Comparison of ENCODE assay signal across 10 mouse cellular contexts in the genomic region with DNA sequence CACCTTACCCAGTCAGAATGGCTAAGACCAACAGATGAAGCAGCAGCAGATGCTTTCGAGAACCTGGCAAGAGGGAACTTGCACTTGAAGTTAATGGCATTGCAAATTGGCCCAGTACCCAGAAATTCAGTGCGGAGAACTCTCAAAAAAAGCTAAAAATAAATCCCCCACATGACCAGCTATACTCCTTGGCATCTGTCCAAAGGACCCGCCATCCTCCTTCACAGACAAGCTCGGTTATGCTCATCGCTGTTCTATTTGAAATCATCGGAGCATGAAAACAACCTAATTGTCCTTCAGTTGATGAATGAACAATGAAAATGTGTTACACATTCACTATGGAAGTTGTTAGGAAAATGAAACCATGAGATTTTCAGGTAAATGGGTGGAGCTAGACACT. TPM values are rescaled to one million over a fixed set of nuclear protein-coding genes. Genes with fewer than 3 reads are reported as not detected.
A peak's percentile ranks its signal among the peaks of the same experiment; 100 is the strongest.
DNase-seq lines count a peak whose midpoint lies in the region; ATAC-seq and TF ChIP-seq lines count a peak whose summit lies in the region.
"Had no signal": no experiment of that assay in that cellular context is flagged by ENCODE, and none has a peak within 500 bp of the region (broad histone marks: within the 10 kb centered on the region; RNA-seq: fewer than 3 reads in every experiment).

No protein-coding gene starts in this region.

- no peaks in the 10 kb centered on the region for H3K27me3 ChIP-seq in heart, postnatal 0 days (ENCODE audit: control insufficient read depth, insufficient read depth, low read length)
- no peaks in the 10 kb centered on the region for H3K27me3 ChIP-seq in lung, embryonic 14.5 days (ENCODE audit: insufficient read depth, low read length)
- H3K27me3 ChIP-seq in hindbrain, embryonic 15.5 days = no peaks in the 10 kb centered on the region

- no peak for TF ChIP-seq CTCF in heart, postnatal 0 days (IDR thresholded peaks at IDR 0.05; ENCODE audit: low read depth)
- no peak for TF ChIP-seq CTCF in lung, embryonic 14.5 days (IDR thresholded peaks at IDR 0.05; ENCODE audit: low read depth)

- no peak for ATAC-seq in heart, postnatal 0 days (ENCODE audit: insufficient read depth, low read depth)
- ATAC-seq in lung, embryonic 14.5 days (ENCODE audit: insufficient read depth) = no peak
- ATAC-seq in hindbrain, embryonic 15.5 days (ENCODE audit: low FRiP score, low read depth) = no peak
- ATAC-seq: midbrain, embryonic 16.5 days had no signal

- H3K9me3 ChIP-seq in heart, postnatal 0 days (replicated peaks; ENCODE audit: control insufficient read depth, low read length) = no peaks in the 10 kb centered on the region
- no peaks in the 10 kb centered on the region for H3K9me3 ChIP-seq in lung, embryonic 14.5 days (ENCODE audit: low read depth, low read length)
- H3K9me3 ChIP-seq in hindbrain, embryonic 15.5 days = no peaks in the 10 kb centered on the region

- WGBS in heart, postnatal 0 days = 23% methylated on average over 6 of the region's 6 CpGs
- 30% methylated on average over 6 of the region's 6 CpGs for WGBS in lung, embryonic 14.5 days
- WGBS in hindbrain, embryonic 15.5 days = 18% methylated on average over 6 of the region's 6 CpGs

- 0 out of 2 replicates have a peak overlapping the region, but pooled peaks have one; percentile 22 for H3K4me2 ChIP-seq in heart, postnatal 0 days (ENCODE audit: low read depth, low read length)
- H3K4me2 ChIP-seq in lung, embryonic 14.5 days = no peak overlapping the region
- no peak overlapping the region for H3K4me2 ChIP-seq in hindbrain, embryonic 15.5 days

- TF ChIP-seq EP300 in heart, postnatal 0 days (IDR thresholded peaks at IDR 0.05; ENCODE audit: low read depth) = no peak

- intact Hi-C loops in gastrocnemius, postnatal 14 days (cut with DNase I; ENCODE audit: low total_unique reads) = no loop called here

- no peak overlapping the region for H3K4me3 ChIP-seq in heart, postnatal 0 days (ENCODE audit: low read depth, low read length)
- H3K4me3 ChIP-seq in lung, embryonic 14.5 days (ENCODE audit: low read depth, low read length) = no peak overlapping the region
- no peak overlapping the region for H3K4me3 ChIP-seq in hindbrain, embryonic 15.5 days

- no peak overlapping the region for H3K27ac ChIP-seq in heart, postnatal 0 days (ENCODE audit: low read depth)
- no peak overlapping the region for H3K27ac ChIP-seq in lung, embryonic 14.5 days (ENCODE audit: low read depth)
- peak overlapping the region; percentile 30; the same call in 1 of the 2 replicates for H3K27ac ChIP-seq in hindbrain, embryonic 15.5 days (replicated peaks)

- no peaks in the 10 kb centered on the region for H3K36me3 ChIP-seq in heart, postnatal 0 days (replicated peaks; ENCODE audit: control insufficient read depth, insufficient read depth, low read length)
- H3K36me3 ChIP-seq in lung, embryonic 14.5 days (ENCODE audit: insufficient read depth) = no peaks in the 10 kb centered on the region
- H3K36me3 ChIP-seq in hindbrain, embryonic 15.5 days = no peaks in the 10 kb centered on the region

- peaks cover 8% of the 10 kb centered on the region; the same call in 1 of the 2 replicates for H3K4me1 ChIP-seq in heart, postnatal 0 days (ENCODE audit: control insufficient read depth, insufficient read depth)
- peaks cover 4% of the 10 kb centered on the region; the same call in 1 of the 2 replicates for H3K4me1 ChIP-seq in lung, embryonic 14.5 days (ENCODE audit: insufficient read depth)
- peaks cover 8% of the 10 kb centered on the region for H3K4me1 ChIP-seq in hindbrain, embryonic 15.5 days (replicated peaks)

- DNase-seq in heart, postnatal 0 days (ENCODE audit: low spot score) = peak; percentile 61
- no peak for DNase-seq in heart, adult 18-20 months
- peak; percentile 83 for DNase-seq in lung, embryonic 14.5 days
- DNase-seq in lung, postnatal 25 days (ENCODE audit: low spot score) = no peak
- peak; percentile 68 for DNase-seq in brain, adult 2 months (ENCODE audit: low read depth, low spot score)
- DNase-seq in T-cell, adult 2 months (ENCODE audit: low spot score) = no peak
- DNase-seq in gastrocnemius, postnatal 14 days = no peak
- DNase-seq: thymus, adult 18-20 months had no signal

- H3K9ac ChIP-seq in heart, postnatal 0 days (replicated peaks; ENCODE audit: low read depth, low read length) = no peak overlapping the region
- H3K9ac ChIP-seq in lung, embryonic 14.5 days = no peak overlapping the region
- H3K9ac ChIP-seq in hindbrain, embryonic 15.5 days = no peak overlapping the region

RNA-seq across cellular contexts. Expression of a gene that starts 58.4 kb away (rescaled TPM):
- 53.4 and 275 TPM in 2 replicates for total RNA-seq in heart, postnatal 0 days (2014; rRNA removed; ENCODE audit: low replicate concordance)
- polyA plus RNA-seq in heart, postnatal 0 days (2015; fragmentation: Nextera tagmentation; extraction: Ambion mirVana) = 31.8 and 39.4 TPM in 2 replicates
- 10 to 100 TPM; 14.4 to 19.6 TPM for total RNA-seq in heart, adult 18-20 months (2021)
- 73.7 and 73.9 TPM in 2 replicates for polyA plus RNA-seq in lung, embryonic 14.5 days (2014; fragmentation: Nextera tagmentation; extraction: Ambion mirVana)
- 57.1 and 67.8 TPM in 2 replicates for polyA plus RNA-seq in hindbrain, embryonic 15.5 days (2015; fragmentation: Nextera tagmentation; extraction: Ambion mirVana)
- total RNA-seq in gastrocnemius, postnatal 14 days (2021) = 10 to 100 TPM; 18.4 to 18.9 TPM

Comparison
In these comparisons a context has a peak if more than half of its experiments do, and no peak if none do; other contexts are left out.
1. DNase-seq: peak in heart, postnatal 0 days (single experiment), lung, embryonic 14.5 days (single experiment) and brain, adult 2 months (single experiment); none in heart, adult 18-20 months (0 of 2), lung, postnatal 25 days (single experiment), T-cell, adult 2 months (single experiment) and gastrocnemius, postnatal 14 days (single experiment).